Mouse (Mus musculus): ENCODE results near the gene Fbxo41. TPM values are rescaled to one million over a fixed set of nuclear protein-coding genes. Genes with fewer than 3 reads are reported as not detected.

The Fbxo41 gene
- polyA plus RNA-seq, 1 experiment from 2014 or later, result 0.03 TPM

Other genes starting within 250 kb of the Fbxo41 start
- gene Sfxn5, start 169.6 kb downstream of the Fbxo41 start, polyA plus RNA-seq (2015; fragmentation: Nextera tagmentation; extraction: Ambion mirVana), result 3.7 and 4.9 TPM in 2 replicates
- 42.3 and 45.3 TPM in 2 replicates for gene Rab11fip5, start 128.4 kb downstream of the Fbxo41 start, polyA plus RNA-seq (2015; fragmentation: Nextera tagmentation; extraction: Ambion mirVana)
- gene Noto, start 79.1 kb downstream of the Fbxo41 start, polyA plus RNA-seq (2015; fragmentation: Nextera tagmentation; extraction: Ambion mirVana), result 0.15 TPM in 1 of 2 replicates, not detected in the other
- gene Smyd5, start 71.0 kb downstream of the Fbxo41 start, polyA plus RNA-seq (2015; fragmentation: Nextera tagmentation; extraction: Ambion mirVana), result 29.6 and 38.4 TPM in 2 replicates
- gene Cct7, start 51.5 kb downstream of the Fbxo41 start, polyA plus RNA-seq (2015; fragmentation: Nextera tagmentation; extraction: Ambion mirVana), result 312 and 362 TPM in 2 replicates
- 38.8 and 41.9 TPM in 2 replicates for gene Pradc1, start 51.0 kb downstream of the Fbxo41 start, polyA plus RNA-seq (2015; fragmentation: Nextera tagmentation; extraction: Ambion mirVana)
- gene Egr4, start 10.6 kb upstream of the Fbxo41 start, polyA plus RNA-seq (2015; fragmentation: Nextera tagmentation; extraction: Ambion mirVana), result not detected in 2 replicates
- gene Alms1, start 84.5 kb upstream of the Fbxo41 start, polyA plus RNA-seq (2015; fragmentation: Nextera tagmentation; extraction: Ambion mirVana), result 1.9 and 2.4 TPM in 2 replicates
- gene Nat8f7, start 210.2 kb upstream of the Fbxo41 start, polyA plus RNA-seq (2015; fragmentation: Nextera tagmentation; extraction: Ambion mirVana), result not detected in 2 replicates

All from heart, embryonic 15.5 days (tissue).